Mouse (Mus musculus): ENCODE measurements around the gene Lsamp. TPM values are rescaled to one million over a fixed set of nuclear protein-coding genes. Genes with fewer than 3 reads are reported as not detected.

Lsamp gene
- polyA plus RNA-seq, 1 experiment from 2014 or later, result 8.2 TPM

DNA sequence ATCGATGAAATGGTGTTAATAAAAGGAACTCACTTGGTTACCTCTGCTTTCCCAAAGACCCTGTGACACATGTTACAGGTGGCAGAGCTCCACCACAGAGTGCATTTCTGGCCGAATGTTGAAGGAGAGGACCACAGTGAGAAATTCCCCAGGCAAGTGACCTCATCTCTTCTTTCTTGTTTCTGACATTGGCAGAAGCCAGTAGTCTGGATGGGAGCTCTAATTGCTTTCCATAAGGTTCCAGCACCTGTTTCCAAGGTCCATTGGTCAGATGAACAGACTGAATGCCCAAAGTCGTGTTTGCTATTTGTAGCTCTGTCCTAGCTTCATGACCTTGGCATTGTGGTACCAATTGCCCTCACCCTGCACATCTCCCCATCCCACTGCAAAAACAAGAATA, 2090.2 kb downstream of the Lsamp start:
- H3K9me3 ChIP-seq (replicated peaks; ENCODE audit: control insufficient read depth, low read length), result no peaks in the 10 kb centered on the region
- no peak for ATAC-seq (ENCODE audit: insufficient read depth, low FRiP score)
- WGBS, result 81% methylated on average over 3 of the region's 3 CpGs

DNA sequence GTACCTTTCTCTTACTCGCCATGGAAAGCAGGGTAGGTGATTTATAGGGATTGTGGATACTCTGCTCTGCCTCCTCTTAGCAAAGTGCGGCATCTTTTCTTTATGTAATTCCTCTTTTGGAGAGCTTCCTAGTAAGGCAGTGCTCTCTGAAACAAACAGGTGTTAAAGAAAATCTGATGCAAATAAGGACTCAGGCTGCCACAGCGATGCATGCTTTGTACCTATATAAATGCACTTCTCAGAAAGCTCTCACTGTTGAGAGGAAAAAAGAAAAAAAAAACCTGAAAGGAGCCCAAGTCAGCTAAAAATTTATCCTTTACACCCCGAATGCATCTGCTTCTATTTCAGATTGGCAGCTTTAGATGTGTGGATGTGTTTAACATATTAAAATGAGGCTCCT, 2095.4 kb downstream of the Lsamp start:
- no peaks in the 10 kb centered on the region for H3K27me3 ChIP-seq (ENCODE audit: control insufficient read depth, insufficient read depth, low read length)
- no peak for ATAC-seq (ENCODE audit: insufficient read depth, low FRiP score)
- no peaks in the 10 kb centered on the region for H3K4me1 ChIP-seq (ENCODE audit: control insufficient read depth, insufficient read depth, low read length)
- H3K27ac ChIP-seq (ENCODE audit: low read length), result no peak overlapping the region
- H3K4me3 ChIP-seq (replicated peaks; ENCODE audit: low read length), result no peak overlapping the region
- H3K4me2 ChIP-seq (ENCODE audit: low read depth, low read length), result no peak overlapping the region
- no peaks in the 10 kb centered on the region for H3K36me3 ChIP-seq (ENCODE audit: control insufficient read depth, insufficient read depth, low read length)
- 80% methylated on average over 4 of the region's 4 CpGs for WGBS
- no peak overlapping the region for H3K9ac ChIP-seq (ENCODE audit: low read length)
- H3K9me3 ChIP-seq (replicated peaks; ENCODE audit: control insufficient read depth, low read length), result no peaks in the 10 kb centered on the region

More for the DNA sequence above, 2090.2 kb downstream of the Lsamp start:
- Histone ChIP-seq H3K4me1 (ENCODE audit: control insufficient read depth, insufficient read depth, low read length) (no peaks in the 10 kb centered on the region), H3K4me3 (replicated peaks; ENCODE audit: low read length) (no peak overlapping the region), H3K9ac (ENCODE audit: low read length) (no peak overlapping the region), H3K27ac (ENCODE audit: low read length) (no peak overlapping the region), H3K36me3 (ENCODE audit: control insufficient read depth, insufficient read depth, low read length) (no peaks in the 10 kb centered on the region), H3K4me2 (ENCODE audit: low read depth, low read length) (no peak overlapping the region), H3K27me3 (ENCODE audit: control insufficient read depth, insufficient read depth, low read length) (no peaks in the 10 kb centered on the region)

DNA sequence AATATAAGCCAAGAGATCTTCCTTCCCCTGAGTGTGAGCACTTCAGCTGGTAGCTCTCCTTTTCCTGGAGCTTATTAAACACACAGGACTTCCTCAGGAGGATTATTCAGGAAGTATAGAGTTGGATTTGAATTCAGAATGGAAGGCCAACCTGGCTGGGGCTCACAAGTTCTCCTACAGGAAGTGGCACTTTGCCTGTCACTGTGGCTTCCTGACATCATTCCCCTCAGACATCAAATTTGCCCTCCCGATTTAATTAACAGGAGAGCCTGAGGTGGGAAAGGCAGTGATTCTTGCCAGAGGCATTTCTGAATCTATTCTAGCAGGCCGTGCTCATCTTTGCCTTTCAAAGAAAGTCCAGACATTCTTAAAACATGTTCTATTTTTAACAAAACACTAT, 2097.4 kb downstream of the Lsamp start:
- H3K9me3 ChIP-seq (replicated peaks; ENCODE audit: control insufficient read depth, low read length), result no peaks in the 10 kb centered on the region
- H3K4me3 ChIP-seq (replicated peaks; ENCODE audit: low read length), result no peak overlapping the region
- no peaks in the 10 kb centered on the region for H3K27me3 ChIP-seq (ENCODE audit: control insufficient read depth, insufficient read depth, low read length)
- no peaks in the 10 kb centered on the region for H3K4me1 ChIP-seq (ENCODE audit: control insufficient read depth, insufficient read depth, low read length)
- H3K9ac ChIP-seq (ENCODE audit: low read length), result no peak overlapping the region
- no peak overlapping the region for H3K4me2 ChIP-seq (ENCODE audit: low read depth, low read length)
- no peaks in the 10 kb centered on the region for H3K36me3 ChIP-seq (ENCODE audit: control insufficient read depth, insufficient read depth, low read length)
- ATAC-seq (ENCODE audit: insufficient read depth, low FRiP score), result no peak
- no peak overlapping the region for H3K27ac ChIP-seq (ENCODE audit: low read length)
- WGBS, result 53% methylated on average over 2 of the region's 2 CpGs

DNA sequence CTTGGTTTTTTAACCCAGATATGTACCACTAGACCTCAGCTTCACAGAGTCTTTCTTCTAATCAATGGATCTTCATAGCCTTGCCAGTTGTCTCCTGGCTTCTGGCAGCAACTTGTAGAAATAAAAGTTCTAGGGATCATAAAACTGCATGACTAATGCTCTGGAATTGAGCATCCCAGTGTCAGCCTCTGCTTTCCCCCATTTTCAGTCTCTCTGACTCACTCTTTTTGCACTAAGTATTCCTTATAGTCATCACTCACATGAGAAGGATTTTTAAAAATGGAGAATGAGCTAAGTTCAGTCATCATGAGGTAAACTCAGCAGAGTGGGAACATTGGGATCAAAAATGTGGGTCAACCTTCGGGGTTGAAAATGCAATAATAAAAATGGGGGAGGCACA, 2113.3 kb downstream of the Lsamp start:
- Histone ChIP-seq H3K4me2 (ENCODE audit: low read depth, low read length) (no peak overlapping the region), H3K4me1 (ENCODE audit: control insufficient read depth, insufficient read depth, low read length) (0 out of 2 replicates have a peak, but pooled peaks cover under 1% of the 10 kb centered on the region), H3K4me3 (replicated peaks; ENCODE audit: low read length) (no peak overlapping the region), H3K9ac (ENCODE audit: low read length) (no peak overlapping the region), H3K9me3 (replicated peaks; ENCODE audit: control insufficient read depth, low read length) (no peaks in the 10 kb centered on the region), H3K27ac (ENCODE audit: low read length) (no peak overlapping the region), H3K36me3 (ENCODE audit: control insufficient read depth, insufficient read depth, low read length) (no peaks in the 10 kb centered on the region), H3K27me3 (ENCODE audit: control insufficient read depth, insufficient read depth, low read length) (no peaks in the 10 kb centered on the region)
- no peak for ATAC-seq (ENCODE audit: insufficient read depth, low FRiP score)
- WGBS, result 69% methylated on average over 1 of the region's 1 CpGs

- Histone ChIP-seq H3K9me3 (replicated peaks; ENCODE audit: control insufficient read depth, low read length) (no peaks in the 10 kb centered on the region), H3K9ac (ENCODE audit: low read length) (no peak overlapping the region), H3K4me1 (ENCODE audit: control insufficient read depth, insufficient read depth, low read length) (0 out of 2 replicates have a peak, but pooled peaks cover 3% of the 10 kb centered on the region), H3K27ac (ENCODE audit: low read length) (no peak overlapping the region), H3K36me3 (ENCODE audit: control insufficient read depth, insufficient read depth, low read length) (no peaks in the 10 kb centered on the region), H3K4me3 (replicated peaks; ENCODE audit: low read length) (no peak overlapping the region), H3K4me2 (ENCODE audit: low read depth, low read length) (no peak overlapping the region), H3K27me3 (ENCODE audit: control insufficient read depth, insufficient read depth, low read length) (no peaks in the 10 kb centered on the region)
- ATAC-seq (ENCODE audit: insufficient read depth, low FRiP score), result no peak
- WGBS, result 28% methylated on average over 2 of the region's 2 CpGs
These were observed 2118.0 kb downstream of the Lsamp start for GRCm38 (mm10) chr16:42102186-42102585.

DNA sequence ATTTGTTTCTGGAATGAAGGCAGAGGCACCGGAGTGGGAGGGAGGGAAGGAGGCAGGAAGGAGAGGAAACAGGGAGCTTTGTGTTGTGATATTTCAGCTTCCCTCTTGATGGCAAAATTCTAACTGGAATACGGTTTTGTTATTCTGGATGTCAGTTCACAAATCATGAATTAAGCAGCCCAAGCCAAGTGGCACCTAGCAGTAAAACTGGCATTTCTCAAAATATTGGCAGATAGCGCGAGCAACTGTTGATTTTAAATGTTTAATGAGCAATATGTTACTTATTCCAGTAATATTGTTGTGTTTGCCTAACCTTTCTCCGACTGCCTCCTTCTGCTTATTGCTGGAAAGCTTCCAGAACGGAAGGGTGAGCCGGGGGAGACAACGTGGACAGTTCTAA, 2118.5 kb downstream of the Lsamp start:
- Histone ChIP-seq H3K9ac (ENCODE audit: low read length) (no peak overlapping the region), H3K4me2 (ENCODE audit: low read depth, low read length) (peak overlapping the region; percentile 17; the same call in 1 of the 2 replicates), H3K27ac (ENCODE audit: low read length) (no peak overlapping the region), H3K9me3 (replicated peaks; ENCODE audit: control insufficient read depth, low read length) (no peaks in the 10 kb centered on the region), H3K27me3 (ENCODE audit: control insufficient read depth, insufficient read depth, low read length) (no peaks in the 10 kb centered on the region), H3K36me3 (ENCODE audit: control insufficient read depth, insufficient read depth, low read length) (no peaks in the 10 kb centered on the region), H3K4me3 (replicated peaks; ENCODE audit: low read length) (no peak overlapping the region), H3K4me1 (ENCODE audit: control insufficient read depth, insufficient read depth, low read length) (0 out of 2 replicates have a peak, but pooled peaks cover 3% of the 10 kb centered on the region)
- ATAC-seq (ENCODE audit: insufficient read depth, low FRiP score), result no peak
- WGBS, result 28% methylated on average over 8 of the region's 8 CpGs

GRCm38 (mm10) chr16:42112251-42112650, 2128.1 kb downstream of the Lsamp start:
- Histone ChIP-seq H3K36me3 (ENCODE audit: control insufficient read depth, insufficient read depth, low read length) (no peaks in the 10 kb centered on the region), H3K4me1 (ENCODE audit: control insufficient read depth, insufficient read depth, low read length) (no peaks in the 10 kb centered on the region), H3K9ac (ENCODE audit: low read length) (no peak overlapping the region), H3K27ac (ENCODE audit: low read length) (no peak overlapping the region), H3K4me3 (replicated peaks; ENCODE audit: low read length) (no peak overlapping the region), H3K9me3 (replicated peaks; ENCODE audit: control insufficient read depth, low read length) (no peaks in the 10 kb centered on the region), H3K4me2 (ENCODE audit: low read depth, low read length) (no peak overlapping the region), H3K27me3 (ENCODE audit: control insufficient read depth, insufficient read depth, low read length) (no peaks in the 10 kb centered on the region)
- 93% methylated on average over 1 of the region's 1 CpGs for WGBS
- no peak for ATAC-seq (ENCODE audit: insufficient read depth, low FRiP score)

- Histone ChIP-seq H3K27ac (ENCODE audit: low read length) (no peak overlapping the region), H3K36me3 (ENCODE audit: control insufficient read depth, insufficient read depth, low read length) (no peaks in the 10 kb centered on the region), H3K4me2 (ENCODE audit: low read depth, low read length) (no peak overlapping the region), H3K9ac (ENCODE audit: low read length) (no peak overlapping the region), H3K27me3 (ENCODE audit: control insufficient read depth, insufficient read depth, low read length) (no peaks in the 10 kb centered on the region), H3K4me3 (replicated peaks; ENCODE audit: low read length) (no peak overlapping the region), H3K9me3 (replicated peaks; ENCODE audit: control insufficient read depth, low read length) (no peaks in the 10 kb centered on the region), H3K4me1 (ENCODE audit: control insufficient read depth, insufficient read depth, low read length) (no peaks in the 10 kb centered on the region)
- WGBS, result 88% methylated on average over 2 of the region's 2 CpGs
- ATAC-seq (ENCODE audit: insufficient read depth, low FRiP score), result no peak
These were observed 2129.1 kb downstream of the Lsamp start for GRCm38 (mm10) chr16:42113246-42113645.

DNA sequence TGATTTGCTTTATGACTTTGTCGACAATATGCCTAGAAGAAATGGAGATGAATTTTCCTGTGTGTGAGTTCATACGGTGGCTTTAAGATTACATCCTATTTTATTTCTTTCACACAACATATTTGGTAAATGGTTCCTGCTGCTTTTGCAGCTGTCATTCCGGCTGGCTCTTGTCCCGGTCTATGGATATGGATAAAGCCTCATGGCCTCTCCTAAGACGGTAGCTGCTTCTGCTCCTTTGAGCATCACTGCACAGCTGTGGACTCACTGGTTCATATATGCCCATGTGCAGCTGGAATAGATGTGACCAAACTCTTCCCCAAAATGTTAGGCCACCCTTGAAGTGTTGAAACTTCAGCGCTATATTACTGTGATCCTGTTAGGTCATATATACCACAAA, 2137.6 kb downstream of the Lsamp start:
- no peak overlapping the region for H3K27ac ChIP-seq (ENCODE audit: low read length)
- no peaks in the 10 kb centered on the region for H3K9me3 ChIP-seq (replicated peaks; ENCODE audit: control insufficient read depth, low read length)
- ATAC-seq (ENCODE audit: insufficient read depth, low FRiP score), result no peak
- no peaks in the 10 kb centered on the region for H3K27me3 ChIP-seq (ENCODE audit: control insufficient read depth, insufficient read depth, low read length)
- no peak overlapping the region for H3K9ac ChIP-seq (ENCODE audit: low read length)
- no peak overlapping the region for H3K4me3 ChIP-seq (replicated peaks; ENCODE audit: low read length)
- H3K36me3 ChIP-seq (ENCODE audit: control insufficient read depth, insufficient read depth, low read length), result no peaks in the 10 kb centered on the region
- H3K4me1 ChIP-seq (ENCODE audit: control insufficient read depth, insufficient read depth, low read length), result no peaks in the 10 kb centered on the region
- 71% methylated on average over 6 of the region's 6 CpGs for WGBS
- no peak overlapping the region for H3K4me2 ChIP-seq (ENCODE audit: low read depth, low read length)

DNA sequence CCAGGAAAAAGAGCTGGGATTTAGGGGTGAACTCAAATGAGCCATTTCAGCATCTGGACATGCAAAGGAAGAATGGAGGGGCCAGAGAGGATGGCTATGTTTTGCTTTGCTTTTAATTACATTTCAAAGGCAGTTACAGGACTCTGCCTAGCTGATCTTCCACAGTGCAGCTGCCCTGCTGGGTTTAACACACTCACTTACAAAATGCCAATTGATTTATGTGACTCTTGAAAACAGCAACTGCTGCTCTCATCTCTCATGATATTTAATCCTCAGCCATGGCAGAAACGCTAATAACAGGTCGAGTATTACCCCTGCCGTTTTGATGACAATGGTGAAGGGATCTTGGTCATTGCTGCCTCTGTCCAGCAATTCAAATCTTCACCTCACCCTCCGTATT, 2139.7 kb downstream of the Lsamp start:
- Histone ChIP-seq H3K27me3 (ENCODE audit: control insufficient read depth, insufficient read depth, low read length) (no peaks in the 10 kb centered on the region), H3K4me1 (ENCODE audit: control insufficient read depth, insufficient read depth, low read length) (no peaks in the 10 kb centered on the region), H3K36me3 (ENCODE audit: control insufficient read depth, insufficient read depth, low read length) (no peaks in the 10 kb centered on the region), H3K9ac (ENCODE audit: low read length) (no peak overlapping the region), H3K27ac (ENCODE audit: low read length) (no peak overlapping the region), H3K4me3 (replicated peaks; ENCODE audit: low read length) (no peak overlapping the region), H3K9me3 (replicated peaks; ENCODE audit: control insufficient read depth, low read length) (no peaks in the 10 kb centered on the region), H3K4me2 (ENCODE audit: low read depth, low read length) (no peak overlapping the region)
- ATAC-seq (ENCODE audit: insufficient read depth, low FRiP score), result no peak
- 38% methylated on average over 4 of the region's 4 CpGs for WGBS

All from stomach, embryonic 16.5 days (tissue).